Mouse (Mus musculus) brown adipose tissue, adult 24 weeks (tissue): ENCODE results near the gene Mecom. TPM values are rescaled to one million over a fixed set of nuclear protein-coding genes. Genes with fewer than 3 reads are reported as not detected.
"Not testable (repeated sequence)": the region's sequence is repeated elsewhere in the genome, so short reads cannot be mapped to it uniquely, and the experiment has no call there.

ENCODE experiments used
- H3K27ac ChIP-seq: fragments of 200-500 bp; replicated peaks from 2 replicates; pipeline ENCODE4 v1.5.1; 2012; ENCODE audit warnings: low read depth, mild to moderate bottlenecking, low read length
- H3K4me1 ChIP-seq: fragments of 200-500 bp; 2 replicates; pipeline ENCODE4 v1.6.1; 2012; ENCODE audit warnings: low read length, mixed read lengths; ENCODE audit not compliant: control insufficient read depth, insufficient read depth, insufficient read length
- H3K4me3 ChIP-seq: fragments of 200-500 bp; 2 replicates; pipeline ENCODE4 v1.5.1; 2012; ENCODE audit warnings: low read depth, mild to moderate bottlenecking, low read length, moderate library complexity; ENCODE audit not compliant: insufficient read depth
- polyA plus RNA-seq: library from polyadenylated mRNA; stranded (reverse); fragments of >200 nt; gene quantifications from 2 replicates; pipeline ENCODE4 v1.2.4, GENCODE M21; 2012; ENCODE audit not compliant: missing spikeins, insufficient read depth, insufficient read length

Mecom gene
- polyA plus RNA-seq = 6.1 and 9.2 TPM in 2 replicates

- Histone ChIP-seq H3K4me3 (peak within 1 kb of the TSS; percentile 57), H3K27ac (peak within 1 kb of the TSS; percentile 96), H3K4me1 (peaks cover 8% of the 10 kb centered on the region; the same call in 1 of the 2 replicates)
Measured at GRCm38 (mm10) chr3:30547908-30548307, at the start of gene Mecom. Gene Mecom (minus strand): TSS chr3:30548008.

- H3K27ac ChIP-seq = no peak overlapping the region
- no peaks in the 10 kb centered on the region for H3K4me1 ChIP-seq
- no peak overlapping the region for H3K4me3 ChIP-seq
Measured at GRCm38 (mm10) chr3:30597271-30597670, 49.5 kb upstream of the Mecom start.

GRCm38 (mm10) chr3:30595111-30595832 is 47.5 kb upstream of the Mecom start:
- peak overlapping the region; percentile 79 for H3K4me3 ChIP-seq

GRCm38 (mm10) chr3:30593719-30594485 is 46.1 kb upstream of the Mecom start:
- no peaks in the 10 kb centered on the region for H3K4me1 ChIP-seq
- H3K4me3 ChIP-seq = no peak overlapping the region
- H3K27ac ChIP-seq = no peak overlapping the region

More at GRCm38 (mm10) chr3:30595111-30595832, 47.5 kb upstream of the Mecom start:
- no peaks in the 10 kb centered on the region for H3K4me1 ChIP-seq
- 0 out of 2 replicates have a peak overlapping the region, but pooled peaks have one; percentile 25 for H3K27ac ChIP-seq

- Histone ChIP-seq H3K27ac (no peak overlapping the region), H3K4me1 (no peaks in the 10 kb centered on the region), H3K4me3 (no peak overlapping the region)
Measured at GRCm38 (mm10) chr3:30592418-30592853, 44.6 kb upstream of the Mecom start.

GRCm38 (mm10) chr3:30588865-30589264 is 41.1 kb upstream of the Mecom start:
- no peak overlapping the region for H3K4me3 ChIP-seq
- H3K27ac ChIP-seq = no peak overlapping the region
- H3K4me1 ChIP-seq = no peaks in the 10 kb centered on the region

GRCm38 (mm10) chr3:30573549-30573948 is 25.7 kb upstream of the Mecom start:
- H3K27ac ChIP-seq = no peak overlapping the region
- H3K4me1 ChIP-seq = no peaks in the 10 kb centered on the region
- no peak overlapping the region for H3K4me3 ChIP-seq

- H3K4me1 ChIP-seq, H3K4me3 ChIP-seq, H3K27ac ChIP-seq: not testable (repeated sequence)
Measured at GRCm38 (mm10) chr3:30566333-30566732, 18.5 kb upstream of the Mecom start.

- Histone ChIP-seq H3K4me1 (no peaks in the 10 kb centered on the region), H3K4me3 (no peak overlapping the region), H3K27ac (no peak overlapping the region)
Measured at GRCm38 (mm10) chr3:30560677-30561314, 13.0 kb upstream of the Mecom start.

- H3K27ac ChIP-seq = no peak overlapping the region
- H3K4me3 ChIP-seq = no peak overlapping the region
- H3K4me1 ChIP-seq = no peaks in the 10 kb centered on the region
Measured at GRCm38 (mm10) chr3:30553741-30554140, 5.9 kb upstream of the Mecom start.

- Histone ChIP-seq H3K27ac (no peak overlapping the region), H3K4me1 (peaks cover 2% of the 10 kb centered on the region; the same call in 1 of the 2 replicates), H3K4me3 (no peak overlapping the region)
Measured at GRCm38 (mm10) chr3:30550218-30550617, 2.4 kb upstream of the Mecom start.

GRCm38 (mm10) chr3:30548928-30549327 is 1.1 kb upstream of the Mecom start:
- peak overlapping the region; percentile 18; the same call in 1 of the 2 replicates for H3K27ac ChIP-seq
- peaks cover 8% of the 10 kb centered on the region; the same call in 1 of the 2 replicates for H3K4me1 ChIP-seq
- no peak overlapping the region for H3K4me3 ChIP-seq

GRCm38 (mm10) chr3:30546831-30547369 is 908 bp downstream of the Mecom start:
- Histone ChIP-seq H3K4me3 (peak overlapping the region; percentile 57), H3K4me1 (peaks cover 8% of the 10 kb centered on the region; the same call in 1 of the 2 replicates), H3K27ac (peak overlapping the region; percentile 96)

- Histone ChIP-seq H3K4me3 (peak overlapping the region; percentile 57), H3K4me1 (peaks cover 8% of the 10 kb centered on the region; the same call in 1 of the 2 replicates), H3K27ac (peak overlapping the region; percentile 96)
Measured at GRCm38 (mm10) chr3:30546366-30546765, 1.4 kb downstream of the Mecom start.

- Histone ChIP-seq H3K27ac (peak overlapping the region; percentile 48; the same call in 1 of the 2 replicates), H3K4me3 (no peak overlapping the region), H3K4me1 (peaks cover 8% of the 10 kb centered on the region; the same call in 1 of the 2 replicates)
Measured at GRCm38 (mm10) chr3:30545246-30545645, 2.6 kb downstream of the Mecom start.
